Mouse (Mus musculus): ENCODE data around the gene Sept9. TPM values are rescaled to one million over a fixed set of nuclear protein-coding genes. Genes with fewer than 3 reads are reported as not detected.
"Not testable (repeated sequence)": the region's sequence is repeated elsewhere in the genome, so short reads cannot be mapped to it uniquely, and the experiment has no call there.

Sept9 gene
- total RNA-seq, 4 experiments from 2014 or later: 114 to 136 (median 132) TPM

GRCm38 (mm10) chr11:117330076-117330950 is 130.9 kb downstream of the Sept9 start:
- DNase-seq: no peak

- no peak for DNase-seq
These were observed 131.4 kb downstream of the Sept9 start for GRCm38 (mm10) chr11:117330951-117331254.

GRCm38 (mm10) chr11:117331361-117332241 is 132.1 kb downstream of the Sept9 start:
- DNase-seq: no peak

GRCm38 (mm10) chr11:117332242-117333149 is 133.0 kb downstream of the Sept9 start:
- peak; percentile 72 for DNase-seq

- no peak for DNase-seq
These were observed 133.8 kb downstream of the Sept9 start for GRCm38 (mm10) chr11:117333150-117333715.

- no peak for DNase-seq
These were observed 134.6 kb downstream of the Sept9 start for GRCm38 (mm10) chr11:117334101-117334500.

- DNase-seq: no peak
These were observed 135.7 kb downstream of the Sept9 start for GRCm38 (mm10) chr11:117335146-117335545.

- no peak for DNase-seq
These were observed 136.8 kb downstream of the Sept9 start for GRCm38 (mm10) chr11:117336081-117336788.

GRCm38 (mm10) chr11:117337749-117338148 is 138.3 kb downstream of the Sept9 start:
- no peak for DNase-seq

- no peak for DNase-seq
These were observed 139.0 kb downstream of the Sept9 start for GRCm38 (mm10) chr11:117338503-117338902.

- DNase-seq: no peak
These were observed 139.6 kb downstream of the Sept9 start for GRCm38 (mm10) chr11:117339050-117339449.

- no peak for DNase-seq
These were observed 141.8 kb downstream of the Sept9 start for GRCm38 (mm10) chr11:117341218-117341617.

- DNase-seq: no peak
These were observed 142.6 kb downstream of the Sept9 start for GRCm38 (mm10) chr11:117342076-117342475.

GRCm38 (mm10) chr11:117342490-117342889 is 143.0 kb downstream of the Sept9 start:
- not testable (repeated sequence) for DNase-seq

GRCm38 (mm10) chr11:117343800-117344199 is 144.3 kb downstream of the Sept9 start:
- DNase-seq: no peak

GRCm38 (mm10) chr11:117344339-117345021 is 145.0 kb downstream of the Sept9 start:
- no peak for DNase-seq

- DNase-seq: no peak
These were observed 145.7 kb downstream of the Sept9 start for GRCm38 (mm10) chr11:117345022-117345765.

GRCm38 (mm10) chr11:117347256-117347655 is 147.8 kb downstream of the Sept9 start:
- peak; percentile 64 for DNase-seq

- DNase-seq: no peak
These were observed 149.1 kb downstream of the Sept9 start for GRCm38 (mm10) chr11:117348429-117349103.

Data from adrenal gland, adult 8-10 months (tissue).